Mouse (Mus musculus) MEL (cell line): ENCODE measurements around the gene Pnpla6. TPM values are rescaled to one million over a fixed set of nuclear protein-coding genes. Genes with fewer than 3 reads are reported as not detected.

ENCODE experiments used
- DNase-seq: peaks from one replicate; pipeline ENCODE4 v3.0.0; 2011; ENCODE audit warnings: low read depth, low spot score
- H3K27ac ChIP-seq: 2 replicates; pipeline ENCODE4 v1.5.1; 2012; ENCODE audit warnings: low read depth, mild to moderate bottlenecking, control low read depth, low read length, moderate library complexity; ENCODE audit not compliant: control insufficient read depth
- H3K27me3 ChIP-seq, 2 experiments: fragments of 150-350 bp in 1 of 2; sonication (generic) in 1 of 2; 2 replicates each; pipeline ENCODE4 v1.6.1; 2012; ENCODE audit warnings: low read length in 2 of 2, mild to moderate bottlenecking in 2 of 2, improper control_type of control experiment in 1 of 2, moderate library complexity in 1 of 2; ENCODE audit not compliant: insufficient read depth in 2 of 2, control insufficient read depth in 1 of 2
- H3K36me3 ChIP-seq, 2 experiments: 2 replicates each; pipeline ENCODE4 v1.6.1; 2012 to 2014; ENCODE audit warnings: low read length in 2 of 2, improper control_type of control experiment in 1 of 2, inconsistent platforms in 1 of 2, mild to moderate bottlenecking in 1 of 2; ENCODE audit not compliant: insufficient read depth in 2 of 2, control insufficient read depth in 1 of 2
- H3K4me1 ChIP-seq, 2 experiments: fragments of 150-350 bp in 1 of 2; sonication (generic) in 1 of 2; 2 replicates each; pipeline ENCODE4 v1.6.1; 2012; ENCODE audit warnings: low read length in 2 of 2, improper control_type of control experiment in 1 of 2, mild to moderate bottlenecking in 1 of 2; ENCODE audit not compliant: insufficient read depth in 2 of 2, control insufficient read depth in 1 of 2
- H3K4me3 ChIP-seq, 2 experiments: fragments of 150-350 bp in 1 of 2; sonication (generic) in 1 of 2; 2 replicates each; pipeline ENCODE4 v1.5.1; 2012; ENCODE audit warnings: low read depth in 2 of 2, low read length in 2 of 2, mild to moderate bottlenecking in 2 of 2, moderate library complexity in 2 of 2, control low read depth in 1 of 2, improper control_type of control experiment in 1 of 2; ENCODE audit not compliant: control insufficient read depth in 1 of 2, insufficient read depth in 1 of 2
- H3K79me2 ChIP-seq: 2 replicates; pipeline ENCODE4 v1.6.1; 2012; ENCODE audit warnings: mild to moderate bottlenecking, low read length, moderate library complexity; ENCODE audit not compliant: control insufficient read depth, poor library complexity, insufficient read depth
- H3K9ac ChIP-seq: 2 replicates; pipeline ENCODE4 v1.6.1; 2012; ENCODE audit warnings: low read depth, mild to moderate bottlenecking, control low read depth, low read length, moderate library complexity; ENCODE audit not compliant: control insufficient read depth, poor library complexity, severe bottlenecking
- H3K9me3 ChIP-seq: fragments of 150-350 bp; sonication (generic); replicated peaks from 2 replicates; pipeline ENCODE4 v1.6.1; 2012; ENCODE audit warnings: mild to moderate bottlenecking, low read length, improper control_type of control experiment, moderate library complexity; ENCODE audit not compliant: insufficient read depth
- CHD2 ChIP-seq: IDR thresholded peaks from 2 replicates; pipeline ENCODE4 v1.6.1; 2011; ENCODE audit warnings: low read length, improper control_type of control experiment
- E2F4 ChIP-seq: IDR thresholded peaks from 2 replicates; pipeline ENCODE4 v1.6.1; 2011; ENCODE audit warnings: low read depth, low read length, improper control_type of control experiment, borderline replicate concordance
- ETS1 ChIP-seq: IDR thresholded peaks from 2 replicates; pipeline ENCODE4 v1.6.1; 2012; ENCODE audit warnings: low read depth, mild to moderate bottlenecking, inconsistent platforms, low read length, improper control_type of control experiment, moderate library complexity
- GATA1 ChIP-seq: IDR thresholded peaks from 2 replicates; pipeline ENCODE4 v1.6.1; 2011; ENCODE audit warnings: low read depth, low read length, improper control_type of control experiment
- HCFC1 ChIP-seq: IDR thresholded peaks from 2 replicates; pipeline ENCODE4 v1.6.1; 2012; ENCODE audit warnings: low read depth, mild to moderate bottlenecking, inconsistent platforms, low read length, improper control_type of control experiment, moderate library complexity
- JUND ChIP-seq: IDR thresholded peaks from 2 replicates; pipeline ENCODE4 v1.6.1; 2011; ENCODE audit warnings: low read depth, mild to moderate bottlenecking, improper control_type of control experiment, low read length
- KAT2A ChIP-seq: conservative IDR thresholded peaks from 2 replicates; pipeline ENCODE4 v1.6.1; 2012; ENCODE audit warnings: low read depth, low read length, improper control_type of control experiment, inconsistent platforms
- MAX ChIP-seq: IDR thresholded peaks from 2 replicates; pipeline ENCODE4 v1.6.1; 2011; ENCODE audit warnings: low read length, improper control_type of control experiment
- MEF2A ChIP-seq: IDR thresholded peaks from 2 replicates; pipeline ENCODE4 v1.6.1; 2014; ENCODE audit warnings: low read depth, mild to moderate bottlenecking, inconsistent platforms, low read length, improper control_type of control experiment; ENCODE audit not compliant: poor library complexity, insufficient replicate concordance, severe bottlenecking; ENCODE audit errors: extremely low read depth
- MXI1 ChIP-seq: IDR thresholded peaks from 2 replicates; pipeline ENCODE4 v1.6.1; 2011; ENCODE audit warnings: mild to moderate bottlenecking, low read depth, low read length, improper control_type of control experiment
- NELFE ChIP-seq: IDR thresholded peaks from 2 replicates; pipeline ENCODE4 v1.6.1; 2011; ENCODE audit warnings: low read depth, low read length, improper control_type of control experiment
- NRF1 ChIP-seq: IDR thresholded peaks from 2 replicates; pipeline ENCODE4 v1.6.1; 2014; ENCODE audit warnings: low read depth, mild to moderate bottlenecking, inconsistent platforms, low read length, improper control_type of control experiment, moderate library complexity; ENCODE audit not compliant: poor library complexity, insufficient read depth, severe bottlenecking
- RCOR1 ChIP-seq: IDR thresholded peaks from 2 replicates; pipeline ENCODE4 v1.6.1; 2012; ENCODE audit warnings: low read depth, mild to moderate bottlenecking, inconsistent platforms, low read length, improper control_type of control experiment
- SIN3A ChIP-seq: IDR thresholded peaks from 2 replicates; pipeline ENCODE4 v1.6.1; 2012; ENCODE audit warnings: low read length, improper control_type of control experiment, inconsistent platforms
- TAL1 ChIP-seq: IDR thresholded peaks from 2 replicates; pipeline ENCODE4 v1.6.1; 2012; ENCODE audit warnings: mild to moderate bottlenecking, inconsistent platforms, low read length, moderate library complexity, mixed read lengths
- TBP ChIP-seq: IDR thresholded peaks from 2 replicates; pipeline ENCODE4 v1.8.0; 2011; ENCODE audit warnings: low read depth, low read length, improper control_type of control experiment
- TCF12 ChIP-seq: IDR thresholded peaks from 2 replicates; pipeline ENCODE4 v1.6.1; 2014; ENCODE audit warnings: low read depth, mild to moderate bottlenecking, inconsistent platforms, low read length, improper control_type of control experiment, moderate library complexity
- UBTF ChIP-seq: IDR thresholded peaks from 2 replicates; pipeline ENCODE4 v1.6.1; 2012; ENCODE audit warnings: low read depth, mild to moderate bottlenecking, inconsistent platforms, low read length, improper control_type of control experiment, moderate library complexity, borderline replicate concordance; ENCODE audit not compliant: insufficient read depth
- USF1 ChIP-seq: IDR thresholded peaks from 2 replicates; pipeline ENCODE4 v1.6.1; 2014; ENCODE audit warnings: low read depth, mild to moderate bottlenecking, inconsistent platforms, low read length, improper control_type of control experiment, moderate library complexity
- ZC3H11A ChIP-seq: IDR thresholded peaks from 2 replicates; pipeline ENCODE4 v1.6.1; 2012; ENCODE audit warnings: low read depth, mild to moderate bottlenecking, inconsistent platforms, low read length, improper control_type of control experiment
- ZMIZ1 ChIP-seq: IDR thresholded peaks from 2 replicates; pipeline ENCODE4 v1.6.1; 2012; ENCODE audit warnings: low read depth, mild to moderate bottlenecking, inconsistent platforms, low read length, improper control_type of control experiment, moderate library complexity
- ZNF384 ChIP-seq: IDR thresholded peaks from 2 replicates; pipeline ENCODE4 v1.6.1; 2012; ENCODE audit warnings: low read depth, mild to moderate bottlenecking, inconsistent platforms, low read length, improper control_type of control experiment
- polyA plus RNA-seq, 2 experiments: library from polyadenylated mRNA; stranded (reverse) in 1 of 2; unstranded in 1 of 2; fragments of >175 nt in 1 of 2; fragments of >200 nt in 1 of 2; gene quantifications; 2 replicates each; pipeline versions ENCODE4 v1.2.1 to v1.2.4; 2012; ENCODE audit warnings: low replicate concordance in 2 of 2, low read depth in 1 of 2; ENCODE audit not compliant: insufficient read length in 2 of 2, insufficient read depth in 1 of 2, missing spikeins in 1 of 2
- total RNA-seq: library from RNA; depleted of rRNA; stranded (reverse); fragments of 300-350 nt; gene quantifications from 2 replicates; pipeline ENCODE4 v1.2.3, GENCODE M21; 2012

Gene Pnpla6
- total and polyA plus RNA-seq, 3 experiments, result 8.6 to 16.5 TPM; not detected in 1

- TF ChIP-seq ETS1, result no peak
- TF ChIP-seq ZMIZ1, result no peak
- TF ChIP-seq ZNF384, result peak; percentile 56
- TF ChIP-seq RCOR1, result 0 out of 2 replicates have a peak, but pooled peaks have one; percentile 8
- no peak for TF ChIP-seq TCF12
- TF ChIP-seq MAX, result no peak; the same call in 1 of the 2 replicates
- 0 out of 2 replicates have a peak, but pooled peaks have one; percentile 25 for TF ChIP-seq NELFE
- TF ChIP-seq USF1, result peak; percentile 13; the same call in 1 of the 2 replicates
- TF ChIP-seq SIN3A, result peak; percentile 53
- TF ChIP-seq E2F4, result no peak
- 0 out of 2 replicates have a peak, but pooled peaks have one; percentile 53 for TF ChIP-seq HCFC1
- no peak for TF ChIP-seq MEF2A
- TF ChIP-seq UBTF, result no peak
- peak; percentile 77 for TF ChIP-seq MXI1
- TF ChIP-seq NRF1, result no peak
- TF ChIP-seq ZC3H11A, result no peak
- TF ChIP-seq JUND, result no peak
- no peak for TF ChIP-seq KAT2A
- 0 out of 2 replicates have a peak, but pooled peaks have one; percentile 17 for TF ChIP-seq CHD2
- no peak for TF ChIP-seq TBP
- TF ChIP-seq GATA1, result no peak
- TF ChIP-seq, all 39 proteins: peak for 11
Measured at GRCm38 (mm10) chr8:3536053-3536841, 21.1 kb downstream of the Pnpla6 start (continued).

- Histone ChIP-seq H3K79me2 (no peaks in the 10 kb centered on the region), H3K36me3 (no peaks in the 10 kb centered on the region), H3K4me1 (peaks cover 0 to 4% of the 10 kb centered on the region in 2 experiments; a peak in 1 of 4 replicates), H3K27me3 (no peaks in the 10 kb centered on the region), H3K9me3 (no peaks in the 10 kb centered on the region), H3K27ac (no peak overlapping the region), H3K9ac (no peak overlapping the region), H3K4me3 (no peak overlapping the region)
- DNase-seq, result no peak
- TF ChIP-seq TAL1 (no peak), MAX (no peak), NELFE (no peak)
Measured at GRCm38 (mm10) chr8:3536940-3537339, 21.8 kb downstream of the Pnpla6 start.
